Mouse (Mus musculus): Measurements from ENCODE around the gene Gpr158. TPM values are rescaled to one million over a fixed set of nuclear protein-coding genes. Genes with fewer than 3 reads are reported as not detected.

The Gpr158 gene
- polyA plus RNA-seq (2017; shearing (Covaris generic)) = not detected

DNA sequence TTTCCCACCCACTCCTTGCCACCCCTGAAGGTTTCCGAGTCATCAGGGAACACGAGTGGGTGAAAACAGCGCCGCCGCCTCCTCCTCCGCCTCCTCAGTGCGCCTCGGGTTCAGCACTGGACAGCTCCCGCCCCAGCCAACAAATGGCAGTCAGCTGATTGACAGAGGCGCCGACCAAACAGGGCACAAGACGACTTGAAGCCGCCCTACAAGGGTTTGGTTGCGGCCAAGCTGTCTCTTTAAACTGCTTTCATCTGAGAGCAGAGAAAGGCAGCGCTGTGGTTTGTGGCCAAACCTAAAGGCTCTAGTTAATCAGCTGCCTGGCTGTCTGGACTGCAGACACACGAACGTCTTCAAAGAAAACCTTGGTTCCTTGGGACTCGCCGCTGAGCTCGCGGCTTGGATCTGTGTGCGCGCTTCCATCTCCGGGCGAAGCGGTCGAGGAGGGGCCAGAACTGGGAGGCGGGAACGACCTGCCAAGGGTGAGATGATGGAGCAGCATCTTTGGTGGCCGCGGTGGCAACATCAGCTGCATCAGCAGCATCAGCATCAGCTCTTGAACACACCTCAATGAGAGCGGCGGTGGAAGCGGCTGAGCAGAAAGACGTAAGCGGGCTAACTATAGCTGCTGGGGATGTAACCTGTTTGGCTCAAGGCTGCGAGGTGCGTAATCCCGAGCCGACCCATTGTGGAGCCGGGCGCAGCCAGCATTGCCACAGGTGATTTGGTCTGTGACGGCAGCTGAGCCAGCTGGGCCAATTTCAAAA lies at the start of gene Gpr158:
Gene Gpr158 (plus strand): TSS at position 198 of the 767 bp plus-strand sequence.

Other genes starting within 250 kb of the Gpr158 start
- 0.57 TPM for gene Enkur, start 162.2 kb upstream of the Gpr158 start, polyA plus RNA-seq (2017; shearing (Covaris generic))
- 3.1 TPM for gene Thnsl1, start 161.8 kb upstream of the Gpr158 start, polyA plus RNA-seq (2017; shearing (Covaris generic))